Mouse (Mus musculus) hindbrain, embryonic 10.5 days (tissue): ENCODE data around the gene Uck1. TPM values are rescaled to one million over a fixed set of nuclear protein-coding genes. Genes with fewer than 3 reads are reported as not detected.

ENCODE experiments used
- DNase-seq: peaks from one replicate; pipeline ENCODE4 v3.0.0-alpha.2; 2017; ENCODE audit warnings: low spot score
- H3K27ac ChIP-seq: fragments of 300-500 bp; sonication (generic); 2 replicates; pipeline ENCODE4 v1.5.1; 2016; ENCODE audit warnings: mild to moderate bottlenecking, moderate library complexity
- H3K27me3 ChIP-seq: fragments of 300-500 bp; sonication (generic); 2 replicates; pipeline ENCODE4 v1.6.1; 2016; ENCODE audit warnings: mild to moderate bottlenecking; ENCODE audit not compliant: poor library complexity, insufficient read depth, severe bottlenecking
- H3K36me3 ChIP-seq: fragments of 300-500 bp; sonication (generic); 2 replicates; pipeline ENCODE4 v1.6.1; 2016; ENCODE audit warnings: mild to moderate bottlenecking, moderate library complexity
- H3K4me1 ChIP-seq: fragments of 300-500 bp; sonication (generic); replicated peaks from 2 replicates; pipeline ENCODE4 v1.6.1; 2016; ENCODE audit warnings: mild to moderate bottlenecking
- H3K4me3 ChIP-seq: fragments of 300-500 bp; sonication (generic); 2 replicates; pipeline ENCODE4 v1.5.1; 2016; ENCODE audit warnings: mild to moderate bottlenecking, moderate library complexity
- H3K9me3 ChIP-seq: fragments of 300-500 bp; sonication (generic); 2 replicates; pipeline ENCODE4 v1.6.1; 2016; ENCODE audit warnings: mild to moderate bottlenecking, moderate library complexity
- WGBS: fragments of 180-500 bp; shearing (Covaris S2); methylation state at CpG from one replicate; pipeline ENCODE4 v1.1.7; 2016; 5-methylcytosine and 5-hydroxymethylcytosine counted together
- polyA plus RNA-seq: library from polyadenylated mRNA; unstranded; fragments of >200 nt; fragmentation: Nextera tagmentation; extraction: Ambion mirVana; gene quantifications from 2 replicates; pipeline ENCODE4 v1.2.1, GENCODE M21; 2016

The Uck1 gene
- polyA plus RNA-seq, 1 experiment from 2014 or later, result 77.2 TPM

GRCm38 (mm10) chr2:32289578-32289977 is 29.6 kb upstream of the Uck1 start:
- no peak for DNase-seq
- Histone ChIP-seq H3K4me3 (peak overlapping the region; percentile 99; the same call in 1 of the 2 replicates), H3K9me3 (no peaks in the 10 kb centered on the region)

GRCm38 (mm10) chr2:32288371-32288931 is 28.5 kb upstream of the Uck1 start:
- WGBS, result 2% methylated on average over 29 of the region's 29 CpGs
- peaks cover 22% of the 10 kb centered on the region for H3K4me1 ChIP-seq
- peaks cover 43% of the 10 kb centered on the region for H3K36me3 ChIP-seq
- no peaks in the 10 kb centered on the region for H3K27me3 ChIP-seq
- no peaks in the 10 kb centered on the region for H3K9me3 ChIP-seq
- peak overlapping the region; percentile 96 for H3K27ac ChIP-seq
- H3K4me3 ChIP-seq, result peak overlapping the region; percentile 99
- DNase-seq, result no peak

More at GRCm38 (mm10) chr2:32289578-32289977, 29.6 kb upstream of the Uck1 start:
- H3K4me1 ChIP-seq, result peaks cover 22% of the 10 kb centered on the region
- no peak overlapping the region for H3K27ac ChIP-seq
- H3K36me3 ChIP-seq, result peaks cover 37% of the 10 kb centered on the region
- H3K27me3 ChIP-seq, result no peaks in the 10 kb centered on the region

GRCm38 (mm10) chr2:32287923-32288367 is 28.0 kb upstream of the Uck1 start, which contains the start of gene Swi5:
Gene Swi5 (minus strand): TSS chr2:32288075.
- peaks cover 43% of the 10 kb centered on the region for H3K36me3 ChIP-seq
- H3K4me3 ChIP-seq, result peak within 1 kb of the TSS; percentile 99
- peaks cover 22% of the 10 kb centered on the region for H3K4me1 ChIP-seq
- H3K9me3 ChIP-seq, result no peaks in the 10 kb centered on the region
- peak within 1 kb of the TSS; percentile 96 for H3K27ac ChIP-seq
- under 1% methylated on average over 41 of the region's 41 CpGs for WGBS
- peak; percentile 99 for DNase-seq
- H3K27me3 ChIP-seq, result no peaks in the 10 kb centered on the region

- peaks cover 22% of the 10 kb centered on the region for H3K4me1 ChIP-seq
- peak within 1 kb of the TSS; percentile 96 for H3K27ac ChIP-seq
- peak; percentile 33 for DNase-seq
- under 1% methylated on average over 23 of the region's 23 CpGs for WGBS
- peaks cover 43% of the 10 kb centered on the region for H3K36me3 ChIP-seq
- H3K4me3 ChIP-seq, result peak within 1 kb of the TSS; percentile 99
- H3K9me3 ChIP-seq, result no peaks in the 10 kb centered on the region
- no peaks in the 10 kb centered on the region for H3K27me3 ChIP-seq
These were observed 27.4 kb upstream of the Uck1 start, which contains the start of gene Golga2 for GRCm38 (mm10) chr2:32287334-32287840. Gene Golga2 (plus strand): TSS chr2:32287384.

GRCm38 (mm10) chr2:32283986-32284385 is 24.0 kb upstream of the Uck1 start:
- no peak overlapping the region for H3K27ac ChIP-seq
- no peak for DNase-seq
- H3K9me3 ChIP-seq, result no peaks in the 10 kb centered on the region
- 98% methylated on average over 3 of the region's 3 CpGs for WGBS
- peaks cover 70% of the 10 kb centered on the region for H3K36me3 ChIP-seq
- peaks cover 17% of the 10 kb centered on the region for H3K4me1 ChIP-seq
- no peak overlapping the region for H3K4me3 ChIP-seq
- H3K27me3 ChIP-seq, result no peaks in the 10 kb centered on the region

GRCm38 (mm10) chr2:32282727-32283126 is 22.8 kb upstream of the Uck1 start:
- Histone ChIP-seq H3K36me3 (peaks cover 83% of the 10 kb centered on the region), H3K4me3 (no peak overlapping the region), H3K27ac (no peak overlapping the region), H3K27me3 (no peaks in the 10 kb centered on the region), H3K4me1 (peaks cover 11% of the 10 kb centered on the region), H3K9me3 (no peaks in the 10 kb centered on the region)
- peak; percentile 48 for DNase-seq
- WGBS, result 89% methylated on average over 1 of the region's 1 CpGs

- whole genome bisulfite sequencing, result 92% methylated on average over 2 of the region's 2 CpGs
- Histone ChIP-seq H3K9me3 (no peaks in the 10 kb centered on the region), H3K27me3 (no peaks in the 10 kb centered on the region), H3K27ac (no peak overlapping the region), H3K36me3 (peaks cover 87% of the 10 kb centered on the region), H3K4me1 (peaks cover 11% of the 10 kb centered on the region), H3K4me3 (no peak overlapping the region)
- DNase-seq, result no peak
These were observed 22.3 kb upstream of the Uck1 start for GRCm38 (mm10) chr2:32282289-32282688.

- no peak overlapping the region for H3K27ac ChIP-seq
- 85% methylated on average over 3 of the region's 3 CpGs for WGBS
- H3K4me1 ChIP-seq, result no peaks in the 10 kb centered on the region
- H3K36me3 ChIP-seq, result peaks cover 43% of the 10 kb centered on the region
- no peaks in the 10 kb centered on the region for H3K9me3 ChIP-seq
- H3K4me3 ChIP-seq, result no peak overlapping the region
- H3K27me3 ChIP-seq, result no peaks in the 10 kb centered on the region
- no peak for DNase-seq
These were observed 15.9 kb upstream of the Uck1 start for GRCm38 (mm10) chr2:32275823-32276222.

- Histone ChIP-seq H3K4me3 (peak overlapping the region; percentile 90; the same call in 1 of the 2 replicates), H3K27me3 (no peaks in the 10 kb centered on the region), H3K9me3 (no peaks in the 10 kb centered on the region), H3K27ac (no peak overlapping the region), H3K36me3 (peaks cover 31% of the 10 kb centered on the region), H3K4me1 (peaks cover 23% of the 10 kb centered on the region)
- DNase-seq, result peak; percentile 38
- whole genome bisulfite sequencing, result 23% methylated on average over 4 of the region's 4 CpGs
These were observed 676 bp upstream of the Uck1 start for GRCm38 (mm10) chr2:32260635-32261034.

- Histone ChIP-seq H3K36me3 (peaks cover 45% of the 10 kb centered on the region), H3K4me3 (peak overlapping the region; percentile 90), H3K4me1 (peaks cover 23% of the 10 kb centered on the region), H3K9me3 (no peaks in the 10 kb centered on the region), H3K27me3 (no peaks in the 10 kb centered on the region), H3K27ac (peak overlapping the region; percentile 91)
- DNase-seq, result no peak
- 68% methylated on average over 6 of the region's 6 CpGs for WGBS
These were observed 949 bp downstream of the Uck1 start for GRCm38 (mm10) chr2:32258887-32259533.

- WGBS, result 94% methylated on average over 11 of the region's 11 CpGs
- no peaks in the 10 kb centered on the region for H3K27me3 ChIP-seq
- no peak for DNase-seq
- H3K27ac ChIP-seq, result no peak overlapping the region
- peaks cover 23% of the 10 kb centered on the region for H3K4me1 ChIP-seq
- H3K4me3 ChIP-seq, result no peak overlapping the region
- no peaks in the 10 kb centered on the region for H3K9me3 ChIP-seq
- peaks cover 73% of the 10 kb centered on the region for H3K36me3 ChIP-seq
These were observed 3.7 kb downstream of the Uck1 start for GRCm38 (mm10) chr2:32256273-32256672.

- Histone ChIP-seq H3K4me1 (peaks cover 12% of the 10 kb centered on the region), H3K27ac (no peak overlapping the region), H3K36me3 (peaks cover 90% of the 10 kb centered on the region), H3K4me3 (no peak overlapping the region), H3K27me3 (no peaks in the 10 kb centered on the region), H3K9me3 (no peaks in the 10 kb centered on the region)
- 87% methylated on average over 5 of the region's 5 CpGs for WGBS
- no peak for DNase-seq
These were observed 5.4 kb downstream of the Uck1 start for GRCm38 (mm10) chr2:32254563-32254962.

- peaks cover 98% of the 10 kb centered on the region for H3K36me3 ChIP-seq
- H3K9me3 ChIP-seq, result no peaks in the 10 kb centered on the region
- no peak overlapping the region for H3K27ac ChIP-seq
- no peaks in the 10 kb centered on the region for H3K27me3 ChIP-seq
- 93% methylated on average over 1 of the region's 1 CpGs for WGBS
- DNase-seq, result no peak
- H3K4me3 ChIP-seq, result no peak overlapping the region
- peaks cover under 1% of the 10 kb centered on the region; the same call in 1 of the 2 replicates for H3K4me1 ChIP-seq
These were observed 6.6 kb downstream of the Uck1 start for GRCm38 (mm10) chr2:32253352-32253751.
